Mouse (Mus musculus): ENCODE results near the gene Tvp23b.

GRCm38 (mm10) chr11:62876445-62876844 lies 2.8 kb upstream of the Tvp23b start:
- TF ChIP-seq POLR2A (IDR thresholded peaks at IDR 0.05; ENCODE audit: borderline replicate concordance, extremely low read depth, low read depth, low read length): no peak
- no peak for TF ChIP-seq CTCF (IDR thresholded peaks at IDR 0.05; ENCODE audit: insufficient read depth, low read length)

Data from lung, adult 2 months (tissue).